Mouse (Mus musculus) midbrain, embryonic 11.5 days (tissue): ENCODE measurements around the gene Cog6. TPM values are rescaled to one million over a fixed set of nuclear protein-coding genes. Genes with fewer than 3 reads are reported as not detected.

ENCODE experiments used
- ATAC-seq: fragments of 200-750 bp; cut with Nextera tagmentation; 2 replicates; pipeline ENCODE4 v1.8.0; 2017; ENCODE audit warnings: moderate TSS enrichment, moderate library complexity; ENCODE audit not compliant: low FRiP score
- DNase-seq: peaks from one replicate; pipeline ENCODE4 v3.0.0; 2015; ENCODE audit warnings: low spot score; ENCODE audit errors: missing footprints
- H3K27ac ChIP-seq: fragments of 300-500 bp; sonication (generic); 2 replicates; pipeline ENCODE4 v1.5.1; 2014; ENCODE audit warnings: low read depth, low read length
- H3K27me3 ChIP-seq: fragments of 300-500 bp; sonication (generic); 2 replicates; pipeline ENCODE4 v1.6.1; 2014; ENCODE audit warnings: mild to moderate bottlenecking, low read length, moderate library complexity, mixed read lengths; ENCODE audit not compliant: control insufficient read depth, insufficient read depth
- H3K36me3 ChIP-seq: fragments of 300-500 bp; sonication (generic); 2 replicates; pipeline ENCODE4 v1.6.1; 2014; ENCODE audit warnings: mild to moderate bottlenecking, low read length, moderate library complexity, mixed read lengths; ENCODE audit not compliant: control insufficient read depth, insufficient read depth
- H3K4me1 ChIP-seq: fragments of 300-500 bp; sonication (generic); 2 replicates; pipeline ENCODE4 v1.6.1; 2014; ENCODE audit warnings: low read length; ENCODE audit not compliant: control insufficient read depth, insufficient read depth
- H3K4me2 ChIP-seq: fragments of 300-500 bp; sonication (generic); 2 replicates; pipeline ENCODE4 v1.6.1; 2014; ENCODE audit warnings: mild to moderate bottlenecking, moderate library complexity
- H3K4me3 ChIP-seq: fragments of 300-500 bp; sonication (generic); 2 replicates; pipeline ENCODE4 v1.5.1; 2014; ENCODE audit warnings: low read depth, low read length
- H3K9ac ChIP-seq: fragments of 300-500 bp; sonication (generic); 2 replicates; pipeline ENCODE4 v1.6.1; 2014; ENCODE audit warnings: low read length
- H3K9me3 ChIP-seq: fragments of 300-500 bp; sonication (generic); 2 replicates; pipeline ENCODE4 v1.6.1; 2016; ENCODE audit warnings: low read length; ENCODE audit not compliant: control insufficient read depth
- WGBS: fragments of 180-500 bp; shearing (Covaris S2); extraction: QIAGEN DNeasy Blood & Tissue Kit; methylation state at CpG from one replicate; pipeline ENCODE4 v1.1.7; 2014; 5-methylcytosine and 5-hydroxymethylcytosine counted together
- polyA plus RNA-seq: library from polyadenylated mRNA; unstranded; fragments of >200 nt; fragmentation: Nextera tagmentation; extraction: Ambion mirVana; gene quantifications from 2 replicates; pipeline ENCODE4 v1.2.1, GENCODE M21; 2014

The Cog6 gene
- polyA plus RNA-seq, 1 experiment from 2014 or later, result 50.7 TPM

GRCm38 (mm10) chr3:53036941-53037340 lies 19.9 kb upstream of the Cog6 start:
- Histone ChIP-seq H3K9me3 (no peaks in the 10 kb centered on the region), H3K27ac (no peak overlapping the region), H3K4me2 (no peak overlapping the region), H3K36me3 (no peaks in the 10 kb centered on the region), H3K9ac (no peak overlapping the region), H3K4me3 (no peak overlapping the region), H3K4me1 (peaks cover 3% of the 10 kb centered on the region; the same call in 1 of the 2 replicates), H3K27me3 (no peaks in the 10 kb centered on the region; the same call in 1 of the 2 replicates)
- ATAC-seq (no peak), DNase-seq (no peak)
- 89% methylated on average over 7 of the region's 7 CpGs for WGBS

- Histone ChIP-seq H3K9ac (no peak overlapping the region), H3K27me3 (no peaks in the 10 kb centered on the region; the same call in 1 of the 2 replicates), H3K36me3 (no peaks in the 10 kb centered on the region), H3K9me3 (no peaks in the 10 kb centered on the region), H3K4me3 (no peak overlapping the region), H3K4me1 (peaks cover 3% of the 10 kb centered on the region; the same call in 1 of the 2 replicates), H3K4me2 (no peak overlapping the region), H3K27ac (no peak overlapping the region)
- WGBS, result 79% methylated on average over 5 of the region's 5 CpGs
- DNase-seq (no peak), ATAC-seq (no peak)
These were observed 19.0 kb upstream of the Cog6 start for GRCm38 (mm10) chr3:53036076-53036475.

GRCm38 (mm10) chr3:53033448-53033847 lies 16.4 kb upstream of the Cog6 start:
- Histone ChIP-seq H3K36me3 (no peaks in the 10 kb centered on the region), H3K4me1 (no peaks in the 10 kb centered on the region), H3K27ac (no peak overlapping the region), H3K4me3 (no peak overlapping the region), H3K27me3 (no peaks in the 10 kb centered on the region), H3K9ac (no peak overlapping the region), H3K4me2 (no peak overlapping the region), H3K9me3 (no peaks in the 10 kb centered on the region)
- WGBS, result 27% methylated on average over 3 of the region's 3 CpGs
- no peak for ATAC-seq
- DNase-seq, result no peak

DNA sequence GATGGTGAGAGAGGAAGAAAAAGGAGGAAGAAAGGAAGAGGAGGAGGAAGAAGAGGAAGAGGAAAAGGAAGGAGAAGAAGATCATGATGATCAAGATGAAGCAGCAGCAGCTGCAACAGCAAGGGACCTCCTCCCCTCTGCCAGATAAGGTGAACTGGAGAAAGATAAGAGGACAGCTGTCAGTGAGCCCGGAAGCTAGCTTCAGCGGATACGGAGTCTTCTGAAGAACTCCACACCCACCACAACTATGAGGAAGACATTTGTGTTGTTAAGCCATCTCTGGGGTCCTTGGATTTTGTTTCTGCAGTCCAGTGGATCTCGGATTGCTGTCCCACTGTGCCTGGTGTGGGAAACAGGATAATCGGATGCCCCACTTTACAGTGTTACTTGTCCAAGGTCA lies 15.4 kb upstream of the Cog6 start:
- H3K4me1 ChIP-seq, result no peaks in the 10 kb centered on the region
- no peak overlapping the region for H3K27ac ChIP-seq
- no peaks in the 10 kb centered on the region for H3K27me3 ChIP-seq
- ATAC-seq (no peak), DNase-seq (no peak)
- no peak overlapping the region for H3K9ac ChIP-seq
- 73% methylated on average over 5 of the region's 5 CpGs for WGBS
- no peaks in the 10 kb centered on the region for H3K36me3 ChIP-seq
- no peak overlapping the region for H3K4me3 ChIP-seq
- no peaks in the 10 kb centered on the region for H3K9me3 ChIP-seq
- no peak overlapping the region for H3K4me2 ChIP-seq

DNA sequence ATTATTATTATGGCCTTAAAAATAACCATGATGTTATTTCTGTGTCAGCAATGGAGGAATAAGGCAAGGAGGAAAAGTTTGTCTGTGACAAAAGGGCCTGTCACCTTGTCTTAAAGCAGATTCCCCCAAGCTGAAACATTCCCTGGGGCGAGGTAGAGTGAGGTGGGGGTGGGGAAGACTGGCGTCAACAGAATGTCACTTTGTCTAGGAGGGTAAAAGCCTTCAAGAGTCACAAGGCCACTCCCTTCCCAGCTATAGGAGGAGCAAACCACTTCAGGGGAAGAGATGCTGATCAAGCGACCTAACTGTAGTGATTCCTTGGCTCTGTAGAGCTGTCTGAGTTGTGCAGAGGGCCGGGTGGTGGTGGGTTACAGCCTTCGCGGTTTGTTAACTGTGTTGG lies 14.5 kb upstream of the Cog6 start:
- Histone ChIP-seq H3K27ac (no peak overlapping the region), H3K4me2 (no peak overlapping the region), H3K9me3 (no peaks in the 10 kb centered on the region), H3K9ac (no peak overlapping the region), H3K4me1 (no peaks in the 10 kb centered on the region), H3K36me3 (no peaks in the 10 kb centered on the region), H3K27me3 (no peaks in the 10 kb centered on the region), H3K4me3 (no peak overlapping the region)
- 46% methylated on average over 6 of the region's 6 CpGs for WGBS
- DNase-seq (no peak), ATAC-seq (no peak)

DNA sequence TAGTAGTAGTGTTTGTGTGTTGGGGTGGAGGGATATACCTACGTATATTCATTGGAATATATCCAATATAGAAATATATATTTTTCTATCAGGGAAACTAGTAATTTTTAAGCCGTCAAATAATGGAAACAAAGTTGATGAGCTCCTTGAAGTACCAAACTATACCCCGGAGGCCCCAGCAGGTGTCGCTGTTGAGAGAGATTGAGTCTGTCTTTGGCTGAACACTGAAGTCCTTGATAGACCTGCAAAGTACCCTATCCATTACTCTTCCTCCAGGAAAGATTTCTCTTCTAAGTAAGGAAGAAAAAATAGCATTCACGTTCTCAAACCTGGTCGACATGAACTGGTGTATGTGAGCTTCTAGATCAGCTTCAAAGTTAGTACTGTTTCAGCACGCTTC lies 12.0 kb upstream of the Cog6 start:
- 23% methylated on average over 7 of the region's 7 CpGs for WGBS
- Histone ChIP-seq H3K27ac (no peak overlapping the region), H3K36me3 (no peaks in the 10 kb centered on the region), H3K4me2 (no peak overlapping the region), H3K9me3 (no peaks in the 10 kb centered on the region), H3K4me3 (no peak overlapping the region), H3K4me1 (no peaks in the 10 kb centered on the region), H3K27me3 (no peaks in the 10 kb centered on the region), H3K9ac (no peak overlapping the region)
- no peak for ATAC-seq
- peak; percentile 97 for DNase-seq

- Histone ChIP-seq H3K27me3 (no peaks in the 10 kb centered on the region), H3K4me2 (no peak overlapping the region), H3K4me3 (no peak overlapping the region), H3K36me3 (no peaks in the 10 kb centered on the region), H3K4me1 (no peaks in the 10 kb centered on the region), H3K9ac (no peak overlapping the region), H3K27ac (no peak overlapping the region), H3K9me3 (no peaks in the 10 kb centered on the region)
- DNase-seq (no peak), ATAC-seq (no peak)
- 85% methylated on average over 4 of the region's 4 CpGs for WGBS
These were observed 10.3 kb upstream of the Cog6 start for GRCm38 (mm10) chr3:53027333-53027732.

DNA sequence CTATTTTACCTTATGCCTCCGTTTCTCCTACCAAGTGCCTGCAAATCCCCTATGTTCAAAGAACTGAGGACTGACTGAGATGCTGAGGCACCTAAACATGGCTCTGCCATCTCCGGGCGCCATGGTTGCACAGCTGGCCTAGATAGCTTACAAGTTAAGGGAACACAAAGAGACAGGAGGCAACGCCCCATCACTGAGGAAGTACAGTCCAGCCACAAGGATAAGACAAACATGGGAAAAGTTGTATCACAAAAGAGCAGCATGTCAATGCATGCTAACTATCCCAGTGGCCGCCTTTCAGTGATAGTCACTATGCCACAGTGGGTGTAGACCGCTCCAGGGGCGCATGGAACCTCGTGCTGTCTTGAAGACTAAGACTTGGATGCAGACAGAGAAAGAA lies 9.6 kb downstream of the Cog6 start:
- DNase-seq (no peak), ATAC-seq (no peak)
- H3K4me3 ChIP-seq, result no peak overlapping the region
- 93% methylated on average over 8 of the region's 8 CpGs for WGBS
- peaks cover 9% of the 10 kb centered on the region for H3K36me3 ChIP-seq
- H3K4me1 ChIP-seq, result no peaks in the 10 kb centered on the region
- no peak overlapping the region for H3K4me2 ChIP-seq
- no peak overlapping the region for H3K27ac ChIP-seq
- no peaks in the 10 kb centered on the region for H3K9me3 ChIP-seq
- no peak overlapping the region for H3K9ac ChIP-seq
- no peaks in the 10 kb centered on the region for H3K27me3 ChIP-seq

DNA sequence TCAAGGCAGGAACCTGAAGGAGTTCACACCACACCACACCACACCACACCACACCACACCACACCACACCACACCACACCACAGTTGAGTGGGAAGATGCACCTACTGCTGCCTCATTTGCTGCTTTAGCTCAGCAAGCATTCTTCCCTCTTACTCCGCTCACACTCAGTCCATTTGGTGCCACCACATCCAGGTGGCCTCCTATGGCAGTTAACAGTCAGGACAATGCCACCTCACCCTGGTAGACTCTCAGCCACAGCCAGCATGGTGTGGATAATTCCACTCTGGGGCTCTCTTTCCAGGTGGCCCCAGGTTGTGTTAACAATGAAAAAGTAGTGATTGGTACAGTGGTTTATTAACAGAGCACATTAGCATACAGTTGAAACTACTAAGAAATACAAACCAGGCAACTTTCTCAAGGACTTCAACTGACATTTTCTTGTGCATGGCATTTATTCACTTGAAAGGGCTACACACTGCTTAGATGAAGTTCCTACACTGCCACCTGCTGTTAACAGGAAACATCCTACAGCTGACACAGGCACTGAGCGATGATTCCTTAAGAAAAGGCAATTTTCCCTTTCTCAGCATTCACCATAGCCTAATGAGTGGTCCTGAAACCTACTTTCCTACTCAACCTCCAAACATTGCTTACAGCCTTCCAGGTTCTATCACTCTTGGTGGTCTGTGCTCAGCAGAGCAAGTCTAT lies 12.5 kb downstream of the Cog6 start:
- Histone ChIP-seq H3K9me3 (no peaks in the 10 kb centered on the region), H3K27ac (no peak overlapping the region), H3K4me1 (no peaks in the 10 kb centered on the region), H3K9ac (no peak overlapping the region), H3K36me3 (peaks cover 9% of the 10 kb centered on the region), H3K4me2 (no peak overlapping the region), H3K27me3 (no peaks in the 10 kb centered on the region), H3K4me3 (no peak overlapping the region)
- ATAC-seq (no peak), DNase-seq (no peak)
- WGBS, result 76% methylated on average over 2 of the region's 2 CpGs
